Mouse (Mus musculus) limb, embryonic 15.5 days (tissue): ENCODE data around the gene Fmnl2. TPM values are rescaled to one million over a fixed set of nuclear protein-coding genes. Genes with fewer than 3 reads are reported as not detected.
A peak's percentile ranks its signal among the peaks of the same experiment; 100 is the strongest.

ENCODE experiments used
- ATAC-seq: fragments of 200-750 bp; cut with Nextera tagmentation; 2 replicates; pipeline ENCODE4 v1.8.0; 2017; ENCODE audit warnings: low read depth, moderate TSS enrichment; ENCODE audit not compliant: insufficient number of reproducible peaks, low FRiP score, low TSS enrichment
- H3K27ac ChIP-seq: fragments of 300-500 bp; sonication (generic); 2 replicates; pipeline ENCODE4 v1.5.1; 2015; ENCODE audit warnings: moderate library complexity, mild to moderate bottlenecking, inconsistent platforms
- H3K27me3 ChIP-seq: fragments of 300-500 bp; sonication (generic); 2 replicates; pipeline ENCODE4 v1.6.1; 2015; ENCODE audit warnings: inconsistent platforms
- H3K36me3 ChIP-seq: fragments of 300-500 bp; sonication (generic); 2 replicates; pipeline ENCODE4 v1.6.1; 2015; ENCODE audit warnings: inconsistent platforms
- H3K4me1 ChIP-seq: fragments of 300-500 bp; sonication (generic); 2 replicates; pipeline ENCODE4 v1.6.1; 2015; ENCODE audit warnings: inconsistent platforms
- H3K4me2 ChIP-seq: fragments of 300-500 bp; sonication (generic); 2 replicates; pipeline ENCODE4 v1.6.1; 2015; ENCODE audit warnings: mild to moderate bottlenecking, inconsistent platforms
- H3K4me3 ChIP-seq: fragments of 300-500 bp; sonication (generic); 2 replicates; pipeline ENCODE4 v1.5.1; 2015; ENCODE audit warnings: mild to moderate bottlenecking, inconsistent platforms
- H3K9ac ChIP-seq: fragments of 300-500 bp; sonication (generic); 2 replicates; pipeline ENCODE4 v1.6.1; 2015; ENCODE audit warnings: inconsistent platforms
- H3K9me3 ChIP-seq: fragments of 300-500 bp; sonication (generic); 2 replicates; pipeline ENCODE4 v1.6.1; 2016; ENCODE audit warnings: inconsistent platforms
- WGBS: fragments of 180-500 bp; shearing (Covaris S2); methylation state at CpG from one replicate; pipeline ENCODE4 v1.1.7; 2015; 5-methylcytosine and 5-hydroxymethylcytosine counted together
- polyA plus RNA-seq: library from polyadenylated mRNA; unstranded; fragments of >200 nt; fragmentation: Nextera tagmentation; extraction: Ambion mirVana; gene quantifications from 2 replicates; pipeline ENCODE4 v1.2.1, GENCODE M21; 2015

Gene Fmnl2
- polyA plus RNA-seq, 1 experiment from 2014 or later = 9.4 TPM

- ATAC-seq = no peak
- H3K4me2 ChIP-seq = no peak overlapping the region
- WGBS = 71% methylated on average over 9 of the region's 9 CpGs
Measured at GRCm38 (mm10) chr2:52867781-52868180, 10.1 kb downstream of the Fmnl2 start.

GRCm38 (mm10) chr2:52868181-52868580, 10.5 kb downstream of the Fmnl2 start:
- 40% methylated on average over 5 of the region's 5 CpGs for WGBS
- H3K36me3 ChIP-seq = peaks cover 17% of the 10 kb centered on the region
- peaks cover 21% of the 10 kb centered on the region for H3K4me1 ChIP-seq
- ATAC-seq = no peak
- no peak overlapping the region for H3K9ac ChIP-seq
- H3K27ac ChIP-seq = no peak overlapping the region
- H3K4me3 ChIP-seq = no peak overlapping the region
- no peaks in the 10 kb centered on the region for H3K9me3 ChIP-seq
- H3K27me3 ChIP-seq = no peaks in the 10 kb centered on the region
- no peak overlapping the region for H3K4me2 ChIP-seq

More at GRCm38 (mm10) chr2:52867781-52868180, 10.1 kb downstream of the Fmnl2 start:
- no peak overlapping the region for H3K9ac ChIP-seq
- peaks cover 17% of the 10 kb centered on the region for H3K36me3 ChIP-seq
- no peaks in the 10 kb centered on the region for H3K27me3 ChIP-seq
- H3K4me1 ChIP-seq = peaks cover 19% of the 10 kb centered on the region
- H3K4me3 ChIP-seq = no peak overlapping the region
- no peaks in the 10 kb centered on the region for H3K9me3 ChIP-seq
- no peak overlapping the region for H3K27ac ChIP-seq

- H3K9me3 ChIP-seq = no peaks in the 10 kb centered on the region
- H3K27ac ChIP-seq = no peak overlapping the region
- H3K4me1 ChIP-seq = peaks cover 42% of the 10 kb centered on the region
- peaks cover 6% of the 10 kb centered on the region for H3K36me3 ChIP-seq
- ATAC-seq = no peak
- H3K4me2 ChIP-seq = no peak overlapping the region
- WGBS = 66% methylated on average over 5 of the region's 5 CpGs
- H3K4me3 ChIP-seq = no peak overlapping the region
- H3K9ac ChIP-seq = no peak overlapping the region
- no peaks in the 10 kb centered on the region for H3K27me3 ChIP-seq
Measured at GRCm38 (mm10) chr2:52872636-52873035, 15.0 kb downstream of the Fmnl2 start.

GRCm38 (mm10) chr2:52873276-52874063, 15.8 kb downstream of the Fmnl2 start:
- Histone ChIP-seq H3K4me1 (peaks cover 39% of the 10 kb centered on the region), H3K27me3 (no peaks in the 10 kb centered on the region), H3K4me2 (peak overlapping the region; percentile 20; the same call in 1 of the 2 replicates), H3K27ac (peak overlapping the region; percentile 72), H3K36me3 (no peaks in the 10 kb centered on the region), H3K4me3 (no peak overlapping the region), H3K9ac (no peak overlapping the region), H3K9me3 (no peaks in the 10 kb centered on the region)
- 30% methylated on average over 18 of the region's 18 CpGs for WGBS
- 0 out of 2 replicates have a peak, but pooled peaks have one; percentile 40 for ATAC-seq

GRCm38 (mm10) chr2:52874721-52875120, 17.1 kb downstream of the Fmnl2 start:
- H3K9me3 ChIP-seq = no peaks in the 10 kb centered on the region
- no peaks in the 10 kb centered on the region for H3K36me3 ChIP-seq
- peaks cover 38% of the 10 kb centered on the region for H3K4me1 ChIP-seq
- ATAC-seq = no peak
- no peaks in the 10 kb centered on the region for H3K27me3 ChIP-seq
- no peak overlapping the region for H3K27ac ChIP-seq
- H3K4me3 ChIP-seq = no peak overlapping the region
- no peak overlapping the region for H3K9ac ChIP-seq
- no peak overlapping the region for H3K4me2 ChIP-seq

- WGBS = 45% methylated on average over 9 of the region's 9 CpGs
- Histone ChIP-seq H3K4me2 (no peak overlapping the region), H3K4me3 (no peak overlapping the region), H3K27ac (no peak overlapping the region), H3K36me3 (no peaks in the 10 kb centered on the region), H3K9ac (no peak overlapping the region), H3K4me1 (peaks cover 43% of the 10 kb centered on the region), H3K9me3 (no peaks in the 10 kb centered on the region), H3K27me3 (no peaks in the 10 kb centered on the region)
- ATAC-seq = no peak
Measured at GRCm38 (mm10) chr2:52875801-52876200, 18.1 kb downstream of the Fmnl2 start.

- no peak for ATAC-seq
- no peak overlapping the region for H3K4me2 ChIP-seq
- WGBS = 87% methylated on average over 2 of the region's 2 CpGs
- no peaks in the 10 kb centered on the region for H3K27me3 ChIP-seq
- no peaks in the 10 kb centered on the region for H3K9me3 ChIP-seq
- no peak overlapping the region for H3K9ac ChIP-seq
- H3K4me3 ChIP-seq = no peak overlapping the region
- H3K27ac ChIP-seq = no peak overlapping the region
- H3K36me3 ChIP-seq = no peaks in the 10 kb centered on the region
- peaks cover 23% of the 10 kb centered on the region for H3K4me1 ChIP-seq
Measured at GRCm38 (mm10) chr2:52883401-52883800, 25.7 kb downstream of the Fmnl2 start.

- Histone ChIP-seq H3K4me1 (peaks cover 23% of the 10 kb centered on the region), H3K27ac (no peak overlapping the region)
- WGBS = 29% methylated on average over 4 of the region's 4 CpGs
Measured at GRCm38 (mm10) chr2:52884082-52884481, 26.4 kb downstream of the Fmnl2 start.

GRCm38 (mm10) chr2:52885071-52885470, 27.4 kb downstream of the Fmnl2 start:
- no peak for ATAC-seq
- Histone ChIP-seq H3K9ac (no peak overlapping the region), H3K4me1 (peaks cover 19% of the 10 kb centered on the region), H3K4me3 (no peak overlapping the region), H3K9me3 (no peaks in the 10 kb centered on the region), H3K36me3 (no peaks in the 10 kb centered on the region), H3K27me3 (no peaks in the 10 kb centered on the region), H3K4me2 (no peak overlapping the region), H3K27ac (0 out of 2 replicates have a peak overlapping the region, but pooled peaks have one; percentile 5)
- 37% methylated on average over 3 of the region's 3 CpGs for WGBS

More at GRCm38 (mm10) chr2:52884082-52884481, 26.4 kb downstream of the Fmnl2 start:
- Histone ChIP-seq H3K9me3 (no peaks in the 10 kb centered on the region), H3K9ac (no peak overlapping the region), H3K4me2 (no peak overlapping the region), H3K27me3 (no peaks in the 10 kb centered on the region), H3K4me3 (no peak overlapping the region), H3K36me3 (no peaks in the 10 kb centered on the region)
- ATAC-seq = no peak

GRCm38 (mm10) chr2:52887281-52887680, 29.6 kb downstream of the Fmnl2 start:
- 30% methylated on average over 2 of the region's 2 CpGs for WGBS
- H3K4me3 ChIP-seq = no peak overlapping the region
- no peak overlapping the region for H3K27ac ChIP-seq
- H3K4me1 ChIP-seq = peaks cover 14% of the 10 kb centered on the region
- no peaks in the 10 kb centered on the region for H3K9me3 ChIP-seq
- no peaks in the 10 kb centered on the region for H3K36me3 ChIP-seq
- no peaks in the 10 kb centered on the region for H3K27me3 ChIP-seq
- H3K9ac ChIP-seq = no peak overlapping the region
- H3K4me2 ChIP-seq = no peak overlapping the region
- ATAC-seq = no peak

- Histone ChIP-seq H3K4me3 (no peak overlapping the region), H3K9ac (no peak overlapping the region), H3K36me3 (no peaks in the 10 kb centered on the region), H3K4me2 (no peak overlapping the region), H3K4me1 (peaks cover 18% of the 10 kb centered on the region), H3K27ac (no peak overlapping the region), H3K9me3 (no peaks in the 10 kb centered on the region), H3K27me3 (no peaks in the 10 kb centered on the region)
- WGBS = 47% methylated on average over 8 of the region's 8 CpGs
- ATAC-seq = no peak
Measured at GRCm38 (mm10) chr2:52891115-52891514, 33.5 kb downstream of the Fmnl2 start.

- ATAC-seq = no peak
- H3K4me1 ChIP-seq = peaks cover 14% of the 10 kb centered on the region
- H3K36me3 ChIP-seq = no peaks in the 10 kb centered on the region
- no peaks in the 10 kb centered on the region for H3K27me3 ChIP-seq
- no peak overlapping the region for H3K4me3 ChIP-seq
- H3K4me2 ChIP-seq = no peak overlapping the region
- no peak overlapping the region for H3K9ac ChIP-seq
- WGBS = 86% methylated on average over 2 of the region's 2 CpGs
- H3K9me3 ChIP-seq = no peaks in the 10 kb centered on the region
- no peak overlapping the region for H3K27ac ChIP-seq
Measured at GRCm38 (mm10) chr2:52891744-52892143, 34.1 kb downstream of the Fmnl2 start.
